Mouse (Mus musculus) stomach, adult 2 months (tissue): ENCODE results near the gene Cdc42bpb. TPM values are rescaled to one million over a fixed set of nuclear protein-coding genes. Genes with fewer than 3 reads are reported as not detected.

Experiments used
- polyA plus RNA-seq: library from polyadenylated mRNA; depleted of rRNA; stranded (reverse); fragments of >200 nt; gene quantifications from 2 replicates; pipeline ENCODE4 v1.2.3, GENCODE M21; 2012; rRNA removed

Cdc42bpb gene
- 175 and 223 TPM in 2 replicates for polyA plus RNA-seq

DNA sequence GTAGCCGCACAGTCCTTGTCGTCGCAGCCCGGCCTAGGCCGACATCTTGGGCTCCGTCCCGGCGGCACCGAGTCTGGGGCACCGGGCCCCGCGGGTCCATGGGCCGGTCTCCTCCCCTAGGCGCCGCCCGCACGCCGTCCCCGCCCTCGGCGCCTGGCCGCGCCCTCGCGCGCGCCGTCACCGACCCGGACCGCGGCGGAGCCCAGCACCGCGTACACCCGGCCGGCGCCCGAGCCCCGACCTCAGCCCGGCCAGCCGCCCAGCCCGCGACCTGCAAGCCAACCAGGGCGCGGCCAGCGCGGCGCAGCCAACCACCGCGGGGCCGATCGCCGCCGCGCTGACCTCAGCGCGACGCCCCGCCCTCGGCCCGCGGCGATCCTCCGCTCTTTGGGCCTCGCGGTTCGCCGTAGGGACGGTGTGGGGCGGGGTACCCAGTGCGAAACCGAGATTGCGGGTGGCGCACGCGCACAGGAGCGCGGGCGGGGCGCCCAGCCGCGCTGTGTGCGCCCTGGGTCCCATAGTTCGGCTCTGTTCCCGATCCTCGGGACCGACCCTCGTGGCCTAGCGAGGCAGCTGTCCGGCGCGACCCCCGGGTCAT is at the start of gene Cdc42bpb:
Gene Cdc42bpb, minus strand, starts transcription at position 343 of the 598 bp plus-strand sequence.

DNA sequence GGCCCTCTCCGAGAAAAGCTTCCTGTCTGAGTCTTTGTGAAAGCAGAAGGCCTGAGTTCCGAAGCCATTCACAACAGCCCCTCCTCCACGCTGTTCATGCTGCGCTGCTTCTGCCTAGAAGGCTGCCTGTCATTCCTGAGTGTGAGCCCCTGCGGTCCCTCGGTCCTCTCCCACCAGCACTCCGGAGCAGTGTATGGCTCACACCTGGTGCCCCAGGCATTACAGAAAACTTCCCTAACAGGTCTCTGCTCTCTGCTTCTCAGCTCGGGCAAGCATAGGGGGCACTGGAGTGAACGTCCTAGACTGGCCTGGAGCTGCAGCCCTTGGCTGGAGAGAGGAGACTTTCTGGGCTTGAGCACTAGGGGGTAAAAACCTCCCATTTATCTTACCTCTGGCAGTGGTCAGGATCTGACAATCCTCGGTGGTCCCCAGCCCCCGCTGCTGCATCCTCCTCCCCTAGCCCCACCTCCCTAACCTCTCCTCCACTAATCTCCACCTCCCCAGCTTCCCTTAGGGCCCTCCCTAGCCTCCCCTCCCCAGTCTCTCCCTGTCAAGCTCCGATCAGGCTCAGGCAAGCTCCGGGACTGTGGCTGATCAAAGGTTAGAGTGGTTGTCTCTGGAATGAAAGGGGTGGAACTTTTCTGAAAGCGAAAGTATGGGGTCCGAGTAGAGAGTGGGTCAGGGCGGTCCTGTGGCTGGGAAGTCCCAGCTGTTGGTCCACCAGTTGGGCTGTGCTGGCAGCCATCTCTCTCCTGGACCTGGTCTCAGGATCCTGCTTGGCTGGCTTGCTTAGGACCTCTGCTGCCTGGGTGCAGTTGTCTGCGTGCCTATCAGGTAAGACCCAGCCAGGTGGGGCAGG is 39.6 kb upstream of the Cdc42bpb start, which contains the start of gene Exoc3l4:
Gene Exoc3l4, plus strand, starts transcription at position 97 of the 859 bp plus-strand sequence.

DNA sequence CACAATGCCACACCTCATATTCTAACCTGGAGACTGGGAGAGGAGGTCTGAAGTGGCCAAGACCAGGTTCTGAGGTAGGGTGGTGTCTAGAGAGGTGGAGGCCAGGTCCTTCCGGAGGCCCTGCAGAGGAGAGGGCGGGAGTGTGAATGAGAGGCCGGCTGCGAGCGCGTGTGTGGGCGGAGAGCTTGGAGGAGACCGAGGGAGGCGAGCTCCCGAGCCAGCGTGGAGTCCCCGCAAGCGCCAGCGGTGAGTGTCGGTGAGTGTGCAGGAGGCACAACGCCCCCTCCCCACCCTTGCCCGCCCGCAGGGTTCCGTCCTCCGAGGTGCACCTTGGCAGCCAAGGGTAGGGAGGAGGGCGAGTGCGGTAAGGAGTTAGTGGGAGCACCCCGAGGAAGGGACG is 29.1 kb upstream of the Cdc42bpb start, which contains the start of gene Lbhd2:
Gene Lbhd2, plus strand, starts transcription at position 188 of the 400 bp plus-strand sequence.

DNA sequence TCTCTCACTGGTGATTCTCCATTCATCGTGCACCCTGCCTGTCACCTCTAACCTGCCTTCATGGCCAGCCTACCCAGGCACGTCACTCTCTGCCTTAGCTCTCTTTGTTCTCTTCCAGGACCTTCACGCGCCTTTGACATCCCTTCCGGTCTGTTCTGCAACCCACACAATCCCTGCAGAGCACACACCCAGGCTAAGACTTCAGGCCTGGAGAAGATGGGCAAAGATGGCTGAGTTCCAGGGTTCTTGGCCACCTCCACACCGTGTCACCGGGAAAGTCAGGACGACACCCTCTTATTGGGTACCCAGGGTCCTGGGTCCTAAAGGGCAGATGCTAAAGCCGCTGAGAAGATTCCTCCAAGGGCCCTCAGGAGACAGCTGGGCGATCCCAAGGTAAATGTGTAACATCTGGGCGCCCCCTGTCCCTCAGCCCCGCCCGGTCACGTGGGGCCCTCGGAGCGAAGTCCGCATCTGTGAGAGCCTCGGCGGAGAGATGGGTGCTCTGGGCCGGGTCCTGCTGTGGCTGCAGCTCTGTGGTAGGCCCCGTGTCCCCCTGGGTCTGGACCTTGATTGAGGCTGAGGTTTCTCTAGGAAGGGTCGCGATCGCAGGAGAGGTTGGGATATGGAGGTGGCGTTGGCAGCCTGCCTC is 106.8 kb downstream of the Cdc42bpb start, which contains the start of gene Amn:
Gene Amn, plus strand, starts transcription at position 467 of the 649 bp plus-strand sequence.

Other genes with a start within 250 kb of the Cdc42bpb start
- gene Traf3, start 211.3 kb downstream of the Cdc42bpb start, polyA plus RNA-seq: 7.0 and 8.4 TPM in 2 replicates
- gene 4930595D18Rik, start 193.2 kb downstream of the Cdc42bpb start, polyA plus RNA-seq: not detected in 2 replicates
- 0.64 and 2.9 TPM in 2 replicates for gene Amn, start 106.6 kb downstream of the Cdc42bpb start, polyA plus RNA-seq
- 0.43 and 0.88 TPM in 2 replicates for gene Lbhd2, start 29.1 kb upstream of the Cdc42bpb start, polyA plus RNA-seq
- gene Exoc3l4, start 39.3 kb upstream of the Cdc42bpb start, polyA plus RNA-seq: 6.4 and 7.2 TPM in 2 replicates
- gene Tnfaip2, start 64.8 kb upstream of the Cdc42bpb start, polyA plus RNA-seq: 9.5 and 10.2 TPM in 2 replicates
- gene Gm266, start 108.1 kb upstream of the Cdc42bpb start, polyA plus RNA-seq: 0.45 and 1.3 TPM in 2 replicates
- 38.7 and 59.9 TPM in 2 replicates for gene Eif5, start 160.3 kb upstream of the Cdc42bpb start, polyA plus RNA-seq
- gene Mark3, start 196.8 kb upstream of the Cdc42bpb start, polyA plus RNA-seq: 10.6 and 12.1 TPM in 2 replicates